In the genomic region with DNA sequence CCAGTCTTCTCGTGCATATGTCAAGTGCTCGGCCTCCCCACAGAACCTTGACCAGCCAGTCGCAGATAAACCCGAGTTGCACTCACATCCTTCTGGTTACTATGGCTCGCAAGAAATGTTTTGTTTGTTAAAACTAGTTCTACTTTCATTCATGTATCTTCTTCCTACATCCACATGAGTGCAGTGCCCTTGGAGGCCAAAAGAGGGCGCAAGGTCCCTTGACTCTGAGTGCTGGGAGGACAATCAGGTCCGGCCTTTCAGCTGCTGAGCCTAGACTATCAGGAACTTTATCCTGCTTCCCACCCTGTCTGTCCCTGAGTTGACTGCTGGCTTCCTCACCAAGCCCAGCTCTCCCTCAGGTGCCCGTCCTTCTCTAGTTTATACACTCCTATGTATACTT, we compare ENCODE assay signal across 8 mouse cellular contexts. TPM values are rescaled to one million over a fixed set of nuclear protein-coding genes. Genes with fewer than 3 reads are reported as not detected.
DNase-seq lines count a peak whose midpoint lies in the region; ATAC-seq and TF ChIP-seq lines count a peak whose summit lies in the region.
"Had no signal": no experiment of that assay in that cellular context is flagged by ENCODE, and none has a peak within 500 bp of the region (broad histone marks: within the 10 kb centered on the region; RNA-seq: fewer than 3 reads in every experiment).

No protein-coding gene starts in this region.

- TF ChIP-seq EP300 in CH12.LX (IDR thresholded peaks at IDR 0.05; ENCODE audit: low read length) = no peak

- TF ChIP-seq RAD21 in CH12.LX (IDR thresholded peaks at IDR 0.05; ENCODE audit: low read depth, low read length) = peak; percentile 72

- ATAC-seq in erythroblast, adult 5-6 weeks (replicated peaks; ENCODE audit: low FRiP score, poor library complexity, severe bottlenecking) = peak; percentile 67
- no peak for ATAC-seq in frontal cortex, adult (ENCODE audit: low TSS enrichment)

- dilution Hi-C loops in CH12.LX (cut with MboI; ENCODE audit: extremely low pct_ligation_motif_present, extremely low pct_unique_long_range_greater_than_20kb, low sequenced_read_pairs) = no loop called here

- TF ChIP-seq CTCF in CH12.LX (conservative IDR thresholded peaks at IDR 0.05 in 1 of 2, IDR thresholded peaks at IDR 0.05 in 1 of 2; ENCODE audit: low read depth in 2 of 2, low read length in 2 of 2) = peak; percentile 71 to 81

- H3K9ac ChIP-seq in CH12.LX (ENCODE audit: insufficient read depth, low read depth) = no peak overlapping the region
- H3K9ac ChIP-seq: heart, embryonic 13.5 days had no signal

- H3K36me3 ChIP-seq in CH12.LX (replicated peaks in 1 of 2; ENCODE audit: control insufficient read depth in 1 of 2, insufficient read depth in 1 of 2, low read length in 1 of 2) = peaks cover 52 to 60% of the 10 kb centered on the region in 2 experiments
- H3K36me3 ChIP-seq: heart, embryonic 13.5 days had no signal

- in situ Hi-C loops in CH12.LX (cut with MboI; ENCODE audit: low pct_ligation_motif_present, low pct_unique_long_range_greater_than_20kb, low sequenced_read_pairs) = no loop called here

- H3K79me2 ChIP-seq in CH12.LX (replicated peaks; ENCODE audit: control insufficient read depth, extremely low read depth, insufficient read depth, poor library complexity, severe bottlenecking) = no peaks in the 10 kb centered on the region

- H3K27ac ChIP-seq in CH12.LX (ENCODE audit: insufficient read depth, low read depth) = no peak overlapping the region
- H3K27ac ChIP-seq: heart, embryonic 13.5 days had no signal

- peaks cover 0 to 5% of the 10 kb centered on the region in 2 experiments; a peak in 2 of 4 replicates for H3K4me1 ChIP-seq in CH12.LX (ENCODE audit: control insufficient read depth in 1 of 2, insufficient read depth in 2 of 2)
- H3K4me1 ChIP-seq: heart, embryonic 13.5 days had no signal

- H3K27me3 ChIP-seq in CH12.LX (replicated peaks) = no peaks in the 10 kb centered on the region

- H3K9me3 ChIP-seq in CH12.LX (replicated peaks; ENCODE audit: low read length) = no peaks in the 10 kb centered on the region
- H3K9me3 ChIP-seq: heart, embryonic 13.5 days had no signal

- no peak overlapping the region for H3K4me2 ChIP-seq in CH12.LX (ENCODE audit: insufficient read depth, low read depth, poor library complexity, severe bottlenecking)
- H3K4me2 ChIP-seq: heart, embryonic 13.5 days had no signal

- TF ChIP-seq POLR2A in CH12.LX (IDR thresholded peaks at IDR 0.05; ENCODE audit: low read depth, low read length) = no peak

- H3K4me3 ChIP-seq in CH12.LX (replicated peaks in 1 of 3; ENCODE audit: low read depth in 2 of 3, low read length in 2 of 3, poor library complexity in 1 of 3) = no peak overlapping the region
- H3K4me3 ChIP-seq: heart, embryonic 13.5 days had no signal

- peak; percentile 66 for DNase-seq in layer of hippocampus, adult 11-12 months (ENCODE audit: low spot score)
- DNase-seq in layer of hippocampus, postnatal 14 days (ENCODE audit: low spot score in 2 of 2) = no peak
- DNase-seq in CH12.LX (ENCODE audit: extremely low read depth) (peak; percentile 63), R1 (ENCODE audit: low read depth, low spot score) (peak; percentile 84)
- DNase-seq in naive thymus-derived CD4-positive, alpha-beta T cell, adult 2 months (ENCODE audit: low read depth) = peak; percentile 80

TF ChIP-seq in CH12.LX, 34 proteins besides CTCF, POLR2A, EP300 and RAD21:
- no peak for TF ChIP-seq JUND (conservative IDR thresholded peaks at IDR 0.05; ENCODE audit: low read depth, low read length)
- no peak for TF ChIP-seq TCF12 (IDR thresholded peaks at IDR 0.05; ENCODE audit: low read depth, low read length)
- TF ChIP-seq UBTF (IDR thresholded peaks at IDR 0.05; ENCODE audit: low read depth, low read length) = no peak
- peak; percentile 70 for TF ChIP-seq SMC3 (IDR thresholded peaks at IDR 0.05; ENCODE audit: low read depth, low read length)

RNA-seq across cellular contexts. Expression of a gene that starts 6.3 kb away (rescaled TPM):
- total RNA-seq in layer of hippocampus, postnatal 14 days (2021) = under 1 TPM; 0.23 to 0.48 TPM
- 0.63 and 0.98 TPM in 2 replicates for total RNA-seq in CH12.LX (2012; rRNA removed)
- 0.09 TPM in 1 of 2 replicates, not detected in the other for total RNA-seq in CH12.LX (2014; rRNA removed)
- polyA plus RNA-seq in CH12.LX (2012; ENCODE audit: insufficient read length, low read depth) = 0.24 and 0.26 TPM in 2 replicates
- 6.1 and 16.5 TPM in 2 replicates for total RNA-seq in erythroblast, adult 5-6 weeks (2015; ENCODE audit: low replicate concordance)
- 11.2 and 12.9 TPM in 2 replicates for total RNA-seq in erythroblast, adult 5-6 weeks (2017; ENCODE audit: low replicate concordance)

RNA-seq across cellular contexts. Expression of a gene that starts 17.6 kb away (rescaled TPM):
- 10 to 100 TPM; 83.1 to 86.4 TPM for total RNA-seq in layer of hippocampus, postnatal 14 days (2021)
- total RNA-seq in CH12.LX (2012; rRNA removed) (95.5 and 99.8 TPM in 2 replicates), CH12.LX (2014; rRNA removed) (39.3 and 40.2 TPM in 2 replicates)
- 77.5 and 82.0 TPM in 2 replicates for polyA plus RNA-seq in CH12.LX (2012; ENCODE audit: insufficient read length, low read depth)
- total RNA-seq in erythroblast, adult 5-6 weeks (2015; ENCODE audit: low replicate concordance) = 20.2 and 26.5 TPM in 2 replicates
- total RNA-seq in erythroblast, adult 5-6 weeks (2017; ENCODE audit: low replicate concordance) = 44.8 and 52.8 TPM in 2 replicates

RNA-seq across cellular contexts. Expression of a gene that starts 18.9 kb away (rescaled TPM):
- total RNA-seq in layer of hippocampus, postnatal 14 days (2021) = 1 to 10 TPM; 2.6 to 3.0 TPM
- total RNA-seq in CH12.LX (2012; rRNA removed) (8.7 and 9.8 TPM in 2 replicates), CH12.LX (2014; rRNA removed) (1.9 and 3.0 TPM in 2 replicates)
- polyA plus RNA-seq in CH12.LX (2012; ENCODE audit: insufficient read length, low read depth) = 14.4 and 21.4 TPM in 2 replicates
- total RNA-seq in erythroblast, adult 5-6 weeks (2015; ENCODE audit: low replicate concordance) = 8.5 TPM in 1 of 2 replicates, not detected in the other
- not detected in 2 replicates for total RNA-seq in erythroblast, adult 5-6 weeks (2017; ENCODE audit: low replicate concordance)

RNA-seq across cellular contexts. Expression of a gene that starts 31.8 kb away (rescaled TPM):
- 1 to 10 TPM; 7.1 to 7.7 TPM for total RNA-seq in layer of hippocampus, postnatal 14 days (2021)
- 39.2 and 47.1 TPM in 2 replicates for total RNA-seq in CH12.LX (2012; rRNA removed)
- 13.3 and 15.0 TPM in 2 replicates for total RNA-seq in CH12.LX (2014; rRNA removed)
- 35.6 and 37.8 TPM in 2 replicates for polyA plus RNA-seq in CH12.LX (2012; ENCODE audit: insufficient read length, low read depth)
- total RNA-seq in erythroblast, adult 5-6 weeks (2015; ENCODE audit: low replicate concordance) = 1.2 and 1.9 TPM in 2 replicates
- 0.43 and 1.4 TPM in 2 replicates for total RNA-seq in erythroblast, adult 5-6 weeks (2017; ENCODE audit: low replicate concordance)

RNA-seq across cellular contexts. Expression of a gene that starts 36.3 kb away (rescaled TPM):
- 100 to 1,000 TPM; 268 to 281 TPM for total RNA-seq in layer of hippocampus, postnatal 14 days (2021)
- total RNA-seq in CH12.LX (2012; rRNA removed) (1.0 and 1.7 TPM in 2 replicates), CH12.LX (2014; rRNA removed) (0.55 and 0.68 TPM in 2 replicates)
- polyA plus RNA-seq in CH12.LX (2012; ENCODE audit: insufficient read length, low read depth) = 0.79 and 2.1 TPM in 2 replicates
- not detected in 2 replicates for total RNA-seq in erythroblast, adult 5-6 weeks (2015; ENCODE audit: low replicate concordance)
- 0.17 and 2.4 TPM in 2 replicates for total RNA-seq in erythroblast, adult 5-6 weeks (2017; ENCODE audit: low replicate concordance)

Comparison
In these comparisons a context has a peak if more than half of its experiments do, and no peak if none do; other contexts are left out.
1. DNase-seq: peak in layer of hippocampus, adult 11-12 months (single experiment), CH12.LX (single experiment), R1 (single experiment) and naive thymus-derived CD4-positive, alpha-beta T cell, adult 2 months (single experiment); none in layer of hippocampus, postnatal 14 days (0 of 2).